Mouse (Mus musculus): ENCODE measurements around the gene Sort1.
"Not testable (repeated sequence)": the region's sequence is repeated elsewhere in the genome, so short reads cannot be mapped to it uniquely, and the experiment has no call there.

Sort1 gene

GRCm38 (mm10) chr3:108283781-108284601 is at the start of gene Sort1:
Gene Sort1, plus strand, starts transcription at chr3:108284082.
- DNase-seq (ENCODE audit: low read depth, low spot score): peak; percentile 83

GRCm38 (mm10) chr3:108237474-108238102 is 46.3 kb upstream of the Sort1 start:
- DNase-seq (ENCODE audit: low read depth, low spot score): peak; percentile 50

GRCm38 (mm10) chr3:108241243-108241839 is 42.5 kb upstream of the Sort1 start:
- no peak for DNase-seq (ENCODE audit: low read depth, low spot score)

- no peak for DNase-seq (ENCODE audit: low read depth, low spot score)
Observed at GRCm38 (mm10) chr3:108246857-108247256, 37.0 kb upstream of the Sort1 start.

- peak; percentile 98 for DNase-seq (ENCODE audit: low read depth, low spot score)
Observed at GRCm38 (mm10) chr3:108256719-108257637, 26.9 kb upstream of the Sort1 start, which contains the start of gene Psma5. Gene Psma5, plus strand, starts transcription at chr3:108256926.

- peak; percentile 48 for DNase-seq (ENCODE audit: low read depth, low spot score)
Observed at GRCm38 (mm10) chr3:108257831-108258500, 25.9 kb upstream of the Sort1 start.

GRCm38 (mm10) chr3:108259319-108259718 is 24.6 kb upstream of the Sort1 start:
- DNase-seq (ENCODE audit: low read depth, low spot score): no peak

- DNase-seq (ENCODE audit: low read depth, low spot score): not testable (repeated sequence)
Observed at GRCm38 (mm10) chr3:108279495-108279894, 4.4 kb upstream of the Sort1 start.

GRCm38 (mm10) chr3:108282401-108283240 is 1.3 kb upstream of the Sort1 start:
- DNase-seq (ENCODE audit: low read depth, low spot score): peak; percentile 62

GRCm38 (mm10) chr3:108283241-108283561 is 681 bp upstream of the Sort1 start:
- no peak for DNase-seq (ENCODE audit: low read depth, low spot score)

- no peak for DNase-seq (ENCODE audit: low read depth, low spot score)
Observed at GRCm38 (mm10) chr3:108285078-108285711, 1.3 kb downstream of the Sort1 start.

GRCm38 (mm10) chr3:108286671-108287439 is 3.0 kb downstream of the Sort1 start:
- no peak for DNase-seq (ENCODE audit: low read depth, low spot score)

- no peak for DNase-seq (ENCODE audit: low read depth, low spot score)
Observed at GRCm38 (mm10) chr3:108287811-108288805, 4.2 kb downstream of the Sort1 start.

GRCm38 (mm10) chr3:108289311-108290130 is 5.6 kb downstream of the Sort1 start:
- DNase-seq (ENCODE audit: low read depth, low spot score): no peak

- peak; percentile 57 for DNase-seq (ENCODE audit: low read depth, low spot score)
Observed at GRCm38 (mm10) chr3:108291036-108291799, 7.3 kb downstream of the Sort1 start.

- no peak for DNase-seq (ENCODE audit: low read depth, low spot score)
Observed at GRCm38 (mm10) chr3:108294398-108294797, 10.5 kb downstream of the Sort1 start.
